Mouse (Mus musculus) midbrain, embryonic 15.5 days (tissue): ENCODE measurements around the gene Cmtr1. TPM values are rescaled to one million over a fixed set of nuclear protein-coding genes. Genes with fewer than 3 reads are reported as not detected.

Source experiments
- ATAC-seq: fragments of 200-750 bp; cut with Nextera tagmentation; replicated peaks from 2 replicates; pipeline ENCODE4 v1.8.0; 2017; ENCODE audit warnings: moderate TSS enrichment
- H3K27ac ChIP-seq: fragments of 300-500 bp; sonication (generic); 2 replicates; pipeline ENCODE4 v1.5.1; 2015; ENCODE audit warnings: mild to moderate bottlenecking, inconsistent platforms
- H3K27me3 ChIP-seq: fragments of 300-500 bp; sonication (generic); replicated peaks from 2 replicates; pipeline ENCODE4 v1.6.1; 2015; ENCODE audit warnings: inconsistent platforms
- H3K36me3 ChIP-seq: fragments of 300-500 bp; sonication (generic); replicated peaks from 2 replicates; pipeline ENCODE4 v1.6.1; 2015; ENCODE audit warnings: inconsistent platforms
- H3K4me1 ChIP-seq: fragments of 300-500 bp; sonication (generic); 2 replicates; pipeline ENCODE4 v1.6.1; 2015; ENCODE audit warnings: inconsistent platforms
- H3K4me2 ChIP-seq: fragments of 300-500 bp; sonication (generic); 2 replicates; pipeline ENCODE4 v1.6.1; 2015; ENCODE audit warnings: inconsistent platforms, mild to moderate bottlenecking, moderate library complexity
- H3K4me3 ChIP-seq: fragments of 300-500 bp; sonication (generic); 2 replicates; pipeline ENCODE4 v1.5.1; 2015; ENCODE audit warnings: mild to moderate bottlenecking, inconsistent platforms
- H3K9ac ChIP-seq: fragments of 300-500 bp; sonication (generic); 2 replicates; pipeline ENCODE4 v1.6.1; 2015; ENCODE audit warnings: mild to moderate bottlenecking, inconsistent platforms
- H3K9me3 ChIP-seq: fragments of 300-500 bp; sonication (generic); 2 replicates; pipeline ENCODE4 v1.6.1; 2016; ENCODE audit warnings: inconsistent platforms
- WGBS: fragments of 180-500 bp; shearing (Covaris S2); methylation state at CpG from one replicate; pipeline ENCODE4 v1.1.7; 2015; ENCODE audit warnings: mixed read lengths; 5-methylcytosine and 5-hydroxymethylcytosine counted together
- polyA plus RNA-seq: library from polyadenylated mRNA; unstranded; fragments of >200 nt; fragmentation: Nextera tagmentation; extraction: Ambion mirVana; gene quantifications from 2 replicates; pipeline ENCODE4 v1.2.1, GENCODE M21; 2015

Gene Cmtr1
- polyA plus RNA-seq, 1 experiment from 2014 or later = 109 TPM

DNA sequence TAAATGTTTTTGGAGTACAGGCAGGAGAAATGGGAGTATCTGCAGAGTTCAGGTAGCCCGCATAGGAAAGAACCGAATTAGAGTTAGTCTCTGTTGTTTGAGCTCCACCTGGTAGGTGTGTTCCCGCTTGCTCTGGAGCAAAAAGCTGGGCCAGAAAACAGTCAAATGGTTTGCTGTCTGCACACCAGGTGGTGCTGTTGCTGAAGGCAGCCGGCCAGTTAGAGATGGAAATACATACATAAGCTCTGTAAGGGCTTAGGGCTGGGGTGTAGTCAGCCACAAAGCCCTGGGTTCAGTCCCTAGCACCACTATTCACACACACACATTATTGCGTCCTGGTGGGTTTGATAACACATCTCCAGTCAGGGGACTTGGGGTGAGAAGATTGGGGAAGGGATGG is 24.3 kb upstream of the Cmtr1 start:
- Histone ChIP-seq H3K9ac (no peak overlapping the region), H3K4me2 (no peak overlapping the region), H3K27ac (no peak overlapping the region), H3K4me1 (no peaks in the 10 kb centered on the region), H3K4me3 (no peak overlapping the region), H3K9me3 (no peaks in the 10 kb centered on the region), H3K27me3 (no peaks in the 10 kb centered on the region), H3K36me3 (peaks cover 43% of the 10 kb centered on the region)
- ATAC-seq = no peak
- 73% methylated on average over 5 of the region's 5 CpGs for WGBS

DNA sequence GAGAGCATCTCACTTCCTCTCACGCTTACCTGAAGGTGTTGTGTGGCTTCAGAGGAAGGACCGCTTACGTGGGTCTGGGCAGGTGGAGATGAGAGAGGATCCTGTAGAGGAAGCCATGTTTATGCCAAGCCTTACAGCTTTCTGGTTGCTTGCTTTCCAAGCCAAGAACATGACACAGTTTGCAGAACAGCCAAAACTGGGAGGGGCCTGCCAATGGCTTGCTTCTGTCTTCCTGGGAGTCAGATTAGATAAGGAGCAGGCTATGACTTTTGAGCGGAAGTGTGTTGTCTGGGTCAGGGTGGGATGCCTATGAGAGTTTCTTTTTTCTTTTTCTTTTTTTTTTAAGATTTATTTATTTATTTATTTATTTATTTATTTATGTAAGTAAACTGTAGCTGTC is 23.0 kb upstream of the Cmtr1 start:
- Histone ChIP-seq H3K4me2 (no peak overlapping the region), H3K4me1 (no peaks in the 10 kb centered on the region), H3K36me3 (peaks cover 43% of the 10 kb centered on the region), H3K4me3 (no peak overlapping the region), H3K9ac (no peak overlapping the region), H3K27me3 (no peaks in the 10 kb centered on the region), H3K27ac (no peak overlapping the region), H3K9me3 (no peaks in the 10 kb centered on the region)
- 97% methylated on average over 4 of the region's 4 CpGs for WGBS
- no peak for ATAC-seq

DNA sequence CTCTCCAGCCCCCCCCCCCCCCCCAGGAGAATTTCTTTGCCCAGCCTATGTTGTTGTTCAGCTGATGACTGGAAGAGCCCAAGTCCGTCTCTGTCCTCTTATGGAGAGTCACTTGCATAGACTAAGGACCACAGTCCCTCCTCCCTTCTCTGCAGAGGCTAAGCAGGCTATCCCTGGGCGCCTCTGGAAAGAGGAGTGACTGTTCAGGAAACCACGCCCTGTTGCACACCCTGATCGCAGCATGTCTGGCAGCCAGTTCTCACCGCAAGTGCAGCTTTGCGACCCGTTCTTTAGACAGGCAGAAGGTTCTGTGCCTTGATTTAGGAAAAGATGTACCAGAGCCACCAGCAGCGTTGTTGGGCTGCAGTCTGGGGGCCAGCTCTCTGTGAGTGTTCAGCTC is 22.5 kb upstream of the Cmtr1 start:
- no peaks in the 10 kb centered on the region for H3K4me1 ChIP-seq
- no peaks in the 10 kb centered on the region for H3K9me3 ChIP-seq
- H3K27me3 ChIP-seq = no peaks in the 10 kb centered on the region
- H3K4me3 ChIP-seq = no peak overlapping the region
- H3K4me2 ChIP-seq = no peak overlapping the region
- no peak for ATAC-seq
- H3K9ac ChIP-seq = no peak overlapping the region
- peaks cover 43% of the 10 kb centered on the region for H3K36me3 ChIP-seq
- no peak overlapping the region for H3K27ac ChIP-seq
- WGBS = 90% methylated on average over 8 of the region's 8 CpGs

DNA sequence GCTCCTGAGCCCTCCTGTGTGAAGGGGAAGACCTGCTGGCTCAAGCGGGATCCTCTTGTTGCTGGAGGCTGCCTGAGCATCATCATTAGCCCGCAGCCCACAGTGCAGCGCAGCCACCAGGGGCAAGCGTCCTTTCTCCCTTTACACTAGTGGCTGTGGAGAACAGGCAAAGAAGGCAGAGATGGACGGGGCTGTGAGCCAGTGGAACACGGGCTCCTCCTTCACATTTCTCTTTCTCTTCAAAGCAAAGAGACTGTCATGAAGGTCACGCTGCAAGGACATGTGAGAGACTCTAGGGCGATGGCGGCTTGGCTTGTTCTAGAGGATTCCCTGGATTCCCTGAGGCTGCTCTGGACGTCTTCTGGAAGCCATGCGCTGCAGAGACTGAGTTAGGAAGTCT is 19.4 kb upstream of the Cmtr1 start:
- no peaks in the 10 kb centered on the region for H3K9me3 ChIP-seq
- no peak overlapping the region for H3K9ac ChIP-seq
- no peak overlapping the region for H3K4me3 ChIP-seq
- 93% methylated on average over 11 of the region's 11 CpGs for WGBS
- H3K4me2 ChIP-seq = no peak overlapping the region
- peaks cover 28% of the 10 kb centered on the region for H3K36me3 ChIP-seq
- no peak overlapping the region for H3K27ac ChIP-seq
- ATAC-seq = no peak
- H3K4me1 ChIP-seq = no peaks in the 10 kb centered on the region
- no peaks in the 10 kb centered on the region for H3K27me3 ChIP-seq

DNA sequence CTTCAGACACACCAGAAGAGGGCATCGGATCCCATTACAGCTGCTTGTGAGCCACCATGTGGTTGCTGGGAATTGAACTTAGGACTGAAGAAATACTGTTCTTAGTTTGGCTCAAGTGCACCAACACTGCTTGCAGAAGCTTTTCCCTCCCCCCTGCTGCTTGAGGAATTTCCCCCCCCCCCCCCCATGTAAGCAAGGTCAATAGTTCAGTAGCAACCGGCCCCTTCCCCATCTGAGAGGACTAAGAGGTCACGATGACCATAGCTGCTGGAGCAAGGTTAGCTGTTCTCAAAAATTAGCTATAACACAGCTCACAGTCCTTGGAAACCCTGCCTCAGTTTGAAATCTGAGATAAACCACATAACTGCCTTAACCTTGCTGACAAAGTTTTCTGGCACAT is 18.2 kb upstream of the Cmtr1 start:
- Histone ChIP-seq H3K27ac (no peak overlapping the region), H3K4me2 (no peak overlapping the region), H3K27me3 (no peaks in the 10 kb centered on the region), H3K36me3 (peaks cover 19% of the 10 kb centered on the region), H3K4me1 (no peaks in the 10 kb centered on the region), H3K9ac (no peak overlapping the region), H3K9me3 (no peaks in the 10 kb centered on the region), H3K4me3 (no peak overlapping the region)
- no peak for ATAC-seq
- 64% methylated on average over 3 of the region's 3 CpGs for WGBS

DNA sequence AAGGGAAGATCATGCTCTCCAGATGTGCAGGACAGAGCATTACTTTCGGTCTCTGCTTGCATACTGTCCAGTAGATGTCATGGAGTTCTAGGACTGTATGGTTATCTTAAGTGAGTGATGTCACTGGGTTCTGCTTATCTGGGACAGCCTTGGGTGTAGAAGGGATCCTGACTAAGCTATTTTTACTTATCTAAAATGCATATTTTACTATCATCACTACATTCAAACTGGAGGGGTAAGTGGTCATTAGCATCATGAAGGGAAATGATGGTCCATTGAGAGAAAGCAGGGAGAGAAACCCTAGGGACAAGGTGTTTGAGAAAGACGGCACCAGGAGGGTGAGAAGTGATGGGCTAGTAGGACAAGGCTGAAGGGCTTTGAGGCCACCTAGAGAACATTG is 2.1 kb upstream of the Cmtr1 start:
- no peaks in the 10 kb centered on the region for H3K27me3 ChIP-seq
- H3K9ac ChIP-seq = no peak overlapping the region
- 87% methylated on average over 2 of the region's 2 CpGs for WGBS
- peaks cover 12% of the 10 kb centered on the region for H3K4me1 ChIP-seq
- H3K4me2 ChIP-seq = no peak overlapping the region
- no peak for ATAC-seq
- H3K4me3 ChIP-seq = no peak overlapping the region
- H3K27ac ChIP-seq = no peak overlapping the region
- H3K9me3 ChIP-seq = no peaks in the 10 kb centered on the region
- H3K36me3 ChIP-seq = no peaks in the 10 kb centered on the region

DNA sequence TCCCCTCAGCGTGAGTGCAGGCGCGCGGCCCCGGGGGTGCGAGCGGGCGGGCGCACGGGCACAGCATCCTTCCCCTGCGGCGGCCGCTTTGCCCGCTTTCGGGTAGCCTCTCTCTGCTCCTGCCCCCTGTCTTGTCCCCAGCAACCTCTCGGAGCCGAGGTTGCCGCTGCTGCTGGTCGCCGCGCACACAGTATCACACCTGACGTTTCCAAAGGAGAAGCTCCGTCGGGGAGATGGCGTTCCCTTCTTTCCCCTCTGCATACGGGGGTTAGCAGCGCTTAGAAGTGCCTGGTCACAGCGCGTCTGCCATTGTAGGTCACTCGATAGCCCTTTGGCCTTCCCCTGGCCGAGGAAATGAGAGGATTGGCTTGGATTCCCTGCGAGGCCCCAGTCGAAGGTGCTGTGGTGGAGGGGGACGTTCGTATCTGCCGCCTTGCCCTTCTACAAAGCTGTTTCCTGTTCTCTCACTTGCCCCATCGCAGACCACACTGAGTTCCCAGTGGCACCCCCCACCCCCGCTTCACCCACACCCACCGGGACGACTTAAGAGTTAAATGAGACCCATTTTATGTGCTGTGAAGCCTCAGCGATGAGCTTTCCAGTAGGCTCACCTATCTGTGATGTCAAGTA is 482 bp downstream of the Cmtr1 start:
- peak; percentile 88 for ATAC-seq
- H3K4me3 ChIP-seq = peak overlapping the region; percentile 93
- H3K36me3 ChIP-seq = no peaks in the 10 kb centered on the region; the same call in 1 of the 2 replicates
- H3K4me2 ChIP-seq = peak overlapping the region; percentile 79
- whole genome bisulfite sequencing = under 1% methylated on average over 41 of the region's 41 CpGs
- peak overlapping the region; percentile 96 for H3K9ac ChIP-seq
- peaks cover 12% of the 10 kb centered on the region for H3K4me1 ChIP-seq
- peak overlapping the region; percentile 95 for H3K27ac ChIP-seq
- no peaks in the 10 kb centered on the region for H3K27me3 ChIP-seq
- H3K9me3 ChIP-seq = no peaks in the 10 kb centered on the region

DNA sequence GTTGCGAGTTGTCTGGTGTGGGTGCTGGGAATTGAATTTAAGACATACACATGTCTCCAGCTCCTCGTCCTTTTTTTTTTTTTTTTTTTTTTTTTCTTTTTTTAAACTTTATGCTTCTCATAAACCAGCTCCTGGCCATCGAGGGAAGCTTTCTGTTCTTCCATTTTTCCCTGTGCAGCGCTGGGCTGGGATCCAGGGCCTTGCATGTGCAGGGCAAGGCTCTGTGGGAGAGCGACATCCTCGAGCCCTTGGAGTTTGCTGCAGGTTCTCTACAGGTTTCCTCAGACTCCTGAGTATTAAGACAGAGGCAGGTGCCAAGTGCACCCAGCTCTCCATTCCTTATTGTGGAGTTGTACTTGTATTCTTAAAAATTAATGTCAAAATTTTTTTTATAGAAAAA is 1.8 kb downstream of the Cmtr1 start:
- Histone ChIP-seq H3K9me3 (no peaks in the 10 kb centered on the region), H3K4me1 (peaks cover 12% of the 10 kb centered on the region), H3K27me3 (no peaks in the 10 kb centered on the region), H3K36me3 (no peaks in the 10 kb centered on the region; the same call in 1 of the 2 replicates), H3K9ac (no peak overlapping the region), H3K27ac (no peak overlapping the region), H3K4me2 (no peak overlapping the region), H3K4me3 (no peak overlapping the region)
- ATAC-seq = no peak
- WGBS = 93% methylated on average over 6 of the region's 6 CpGs

DNA sequence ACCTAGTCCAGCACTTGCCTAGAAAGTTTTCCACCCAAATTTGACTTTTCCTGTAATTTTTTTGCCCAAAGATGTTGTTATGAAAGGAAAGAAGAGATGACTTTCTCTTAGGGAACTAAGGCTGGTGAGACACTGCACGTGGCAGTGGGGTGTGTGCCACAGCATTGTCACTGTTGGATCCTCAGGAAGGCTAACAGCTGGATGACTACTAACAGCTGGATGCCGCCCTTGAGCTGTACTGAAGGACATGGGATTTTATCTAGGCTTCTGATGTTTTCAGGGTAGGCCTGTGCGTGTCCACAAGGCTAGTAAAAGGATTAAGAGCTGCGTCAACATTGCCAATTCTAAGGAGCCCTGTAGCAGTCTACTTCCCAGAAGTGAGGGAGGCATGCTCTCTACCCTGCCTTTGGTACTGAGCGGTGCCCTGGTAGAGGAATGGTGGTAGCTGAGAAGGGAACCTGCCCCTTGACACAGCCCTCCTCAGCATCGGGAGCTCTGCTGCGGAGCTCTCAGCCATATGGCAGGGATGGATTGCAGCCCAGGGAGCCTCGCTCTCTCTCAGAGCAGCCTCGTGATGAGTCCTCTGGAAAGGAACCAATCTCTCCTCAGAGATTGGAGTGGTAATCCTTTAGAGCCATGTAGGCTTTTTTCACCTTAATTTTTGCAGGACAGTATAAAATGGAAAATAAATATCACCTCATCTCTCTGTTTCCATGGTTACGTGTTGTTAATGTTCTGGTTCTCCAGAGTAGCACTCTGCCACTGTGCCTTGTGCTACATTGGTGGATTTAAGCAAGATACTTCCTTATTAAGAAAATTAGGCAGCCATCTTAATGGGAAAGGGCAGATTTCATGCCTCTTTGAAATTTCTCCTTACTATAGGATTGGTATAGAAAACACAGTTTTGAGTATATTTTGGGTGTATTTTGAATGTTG is 7.9 kb downstream of the Cmtr1 start:
- Histone ChIP-seq H3K36me3 (peaks cover under 1% of the 10 kb centered on the region; the same call in 1 of the 2 replicates), H3K4me3 (no peak overlapping the region), H3K9me3 (no peaks in the 10 kb centered on the region), H3K4me2 (no peak overlapping the region), H3K27me3 (no peaks in the 10 kb centered on the region), H3K4me1 (peaks cover 10% of the 10 kb centered on the region), H3K27ac (peak overlapping the region; percentile 74), H3K9ac (no peak overlapping the region)
- ATAC-seq = peak; percentile 56; the same call in 1 of the 2 replicates
- WGBS = 58% methylated on average over 10 of the region's 10 CpGs

DNA sequence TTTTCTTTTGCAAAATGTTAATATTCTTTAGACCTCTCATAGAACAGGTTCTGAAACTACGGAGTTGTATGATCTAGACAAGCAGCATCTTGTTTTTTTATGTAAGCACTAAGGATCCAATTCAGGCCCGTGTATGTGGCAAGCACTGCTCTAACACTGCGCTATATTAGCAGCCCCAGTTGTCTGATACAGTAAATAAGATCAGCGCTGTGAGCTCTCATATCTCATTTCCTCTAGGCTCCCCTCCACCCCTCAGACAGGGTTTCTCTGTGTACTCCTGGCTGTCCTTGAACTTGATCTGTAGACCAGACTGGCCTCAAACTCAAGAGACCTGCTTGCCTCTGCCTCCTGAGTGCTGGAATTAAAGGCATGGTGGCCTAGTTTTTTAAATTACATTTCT is 8.6 kb downstream of the Cmtr1 start:
- no peak overlapping the region for H3K4me3 ChIP-seq
- H3K9me3 ChIP-seq = no peaks in the 10 kb centered on the region
- H3K27me3 ChIP-seq = no peaks in the 10 kb centered on the region
- whole genome bisulfite sequencing = 88% methylated on average over 4 of the region's 4 CpGs
- H3K4me1 ChIP-seq = peaks cover 10% of the 10 kb centered on the region
- no peak overlapping the region for H3K4me2 ChIP-seq
- no peak overlapping the region for H3K9ac ChIP-seq
- H3K27ac ChIP-seq = no peak overlapping the region
- H3K36me3 ChIP-seq = peaks cover 7% of the 10 kb centered on the region; the same call in 1 of the 2 replicates
- ATAC-seq = no peak

DNA sequence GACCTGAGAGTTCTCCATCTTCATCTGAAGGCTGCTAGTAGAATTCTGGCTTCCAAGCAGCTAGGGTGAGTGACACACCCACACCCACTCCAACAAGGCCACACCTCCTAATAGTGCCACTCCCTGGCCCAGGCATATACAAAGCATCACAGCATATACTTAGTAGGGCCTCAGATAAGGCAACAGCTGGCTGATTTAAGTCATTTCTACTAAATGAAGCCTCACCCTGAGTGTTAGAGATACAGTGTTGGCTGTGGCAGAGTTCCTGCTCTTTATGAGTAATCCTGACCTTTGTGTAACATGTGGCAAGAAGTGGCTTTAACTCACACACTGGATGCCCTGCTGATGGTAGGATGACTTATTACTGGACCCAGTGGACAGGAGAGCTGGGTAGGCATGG is 9.5 kb downstream of the Cmtr1 start:
- H3K27me3 ChIP-seq = no peaks in the 10 kb centered on the region
- no peaks in the 10 kb centered on the region for H3K9me3 ChIP-seq

DNA sequence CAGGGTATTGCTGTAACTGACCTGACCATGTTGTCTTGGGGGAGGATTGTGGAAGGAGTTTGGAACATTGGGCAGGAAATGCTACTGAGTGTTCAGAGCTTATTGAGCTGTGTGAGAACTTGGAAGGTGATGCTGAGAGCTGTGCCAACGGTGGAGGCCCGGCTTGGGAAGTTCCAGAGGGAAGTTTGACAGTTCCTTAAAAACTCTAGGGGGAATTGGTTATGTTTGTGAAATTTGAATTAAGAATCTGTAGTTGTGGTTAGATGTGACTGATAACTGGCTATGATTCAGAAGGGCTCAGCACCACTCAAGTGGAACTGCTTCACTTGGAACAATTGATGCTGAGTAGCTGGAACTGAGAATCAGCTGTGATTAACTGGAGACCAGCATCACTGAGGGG is 10.6 kb downstream of the Cmtr1 start:
- H3K9me3 ChIP-seq = no peaks in the 10 kb centered on the region
- WGBS = 91% methylated on average over 2 of the region's 2 CpGs
- no peak overlapping the region for H3K27ac ChIP-seq
- no peak overlapping the region for H3K9ac ChIP-seq
- H3K4me3 ChIP-seq = no peak overlapping the region
- H3K36me3 ChIP-seq = peaks cover 19% of the 10 kb centered on the region; the same call in 1 of the 2 replicates
- no peaks in the 10 kb centered on the region for H3K27me3 ChIP-seq
- ATAC-seq = no peak
- H3K4me1 ChIP-seq = peaks cover 10% of the 10 kb centered on the region
- H3K4me2 ChIP-seq = no peak overlapping the region

More for the DNA sequence above, 9.5 kb downstream of the Cmtr1 start:
- peaks cover 14% of the 10 kb centered on the region; the same call in 1 of the 2 replicates for H3K36me3 ChIP-seq
- no peak overlapping the region for H3K9ac ChIP-seq
- H3K4me1 ChIP-seq = peaks cover 10% of the 10 kb centered on the region
- no peak overlapping the region for H3K4me2 ChIP-seq
- no peak overlapping the region for H3K4me3 ChIP-seq
- H3K27ac ChIP-seq = no peak overlapping the region
- ATAC-seq = no peak
